Mouse (Mus musculus) adrenal gland, adult 18-20 months (tissue): Measurements from ENCODE around the gene Elovl6. TPM values are rescaled to one million over a fixed set of nuclear protein-coding genes. Genes with fewer than 3 reads are reported as not detected.

Source experiments
- DNase-seq, 2 experiments: peaks; one replicate each; pipeline ENCODE4 v3.0.0; 2021 to 2022; ENCODE audit warnings: low spot score in 2 of 2
- total RNA-seq, 2 experiments: library from RNA; stranded (reverse); gene quantifications; 1 replicate in 1 of 2; 2 replicates in 1 of 2; pipeline ENCODE4 v1.2.3; 2021

The Elovl6 gene
- total RNA-seq, 2 experiments from 2014 or later: 124 to 187 TPM

GRCm38 (mm10) chr3:129564852-129565251 lies 32.7 kb downstream of the Elovl6 start:
- no peak for DNase-seq

DNA sequence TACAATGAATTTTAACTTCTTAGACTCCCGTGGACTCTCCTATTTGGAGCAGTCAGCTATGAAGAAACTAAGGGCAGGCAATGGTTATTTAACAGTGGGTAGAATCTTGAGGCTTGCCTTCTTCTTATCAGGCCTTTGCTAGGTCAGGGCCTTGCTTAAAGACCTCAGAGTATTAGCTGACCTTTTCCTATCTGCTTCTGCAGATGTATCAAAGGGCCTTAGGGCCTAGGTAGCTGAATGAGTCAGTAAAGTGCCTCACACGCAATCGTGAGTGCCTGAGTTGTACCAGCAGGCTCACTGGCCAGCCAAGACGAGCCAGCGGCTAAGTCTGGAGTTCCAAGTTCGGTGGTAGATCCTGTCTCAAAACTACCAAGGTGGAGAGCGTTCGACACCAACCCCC lies 33.3 kb downstream of the Elovl6 start:
- DNase-seq: no peak

DNA sequence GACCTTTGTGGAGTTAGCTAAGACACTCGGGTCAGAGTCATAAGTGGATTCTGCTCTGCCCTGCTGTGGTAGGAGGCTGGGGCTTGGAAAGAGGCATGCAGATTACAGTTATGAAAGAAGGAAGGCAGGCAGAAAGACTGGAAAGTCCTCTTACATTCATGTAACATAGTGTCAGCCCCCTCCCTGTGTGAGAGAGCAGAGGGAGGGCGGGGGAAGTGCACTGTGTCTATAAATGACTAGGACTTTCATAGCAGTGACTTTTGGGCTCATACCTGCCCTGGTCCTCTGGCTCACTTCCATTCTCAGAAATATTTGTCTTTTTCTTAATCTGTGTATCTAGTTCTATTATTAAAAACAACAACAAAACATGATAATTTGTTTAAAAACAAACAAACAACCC lies 33.9 kb downstream of the Elovl6 start:
- DNase-seq: no peak

DNA sequence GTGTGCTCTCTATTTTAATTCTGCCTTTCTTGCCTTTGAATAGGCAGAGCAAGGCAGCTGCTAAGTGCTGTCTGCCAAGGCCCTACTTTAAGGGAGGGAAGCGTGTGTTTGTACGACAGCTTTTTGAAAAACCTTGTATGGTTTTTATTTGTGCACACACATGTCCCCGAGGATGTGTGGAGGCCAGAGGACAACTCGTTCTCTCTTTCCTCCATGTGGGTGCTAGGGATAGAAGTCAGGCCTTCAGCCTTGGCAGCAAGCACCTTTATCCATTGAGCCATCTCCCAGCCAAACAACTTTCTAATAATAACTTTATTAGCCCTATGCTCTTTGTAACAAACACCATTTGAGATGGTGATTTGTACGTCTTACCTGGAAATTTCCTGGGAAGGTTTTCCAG lies 34.7 kb downstream of the Elovl6 start:
- DNase-seq: no peak

GRCm38 (mm10) chr3:129568506-129568905 lies 36.4 kb downstream of the Elovl6 start:
- DNase-seq: no peak

DNA sequence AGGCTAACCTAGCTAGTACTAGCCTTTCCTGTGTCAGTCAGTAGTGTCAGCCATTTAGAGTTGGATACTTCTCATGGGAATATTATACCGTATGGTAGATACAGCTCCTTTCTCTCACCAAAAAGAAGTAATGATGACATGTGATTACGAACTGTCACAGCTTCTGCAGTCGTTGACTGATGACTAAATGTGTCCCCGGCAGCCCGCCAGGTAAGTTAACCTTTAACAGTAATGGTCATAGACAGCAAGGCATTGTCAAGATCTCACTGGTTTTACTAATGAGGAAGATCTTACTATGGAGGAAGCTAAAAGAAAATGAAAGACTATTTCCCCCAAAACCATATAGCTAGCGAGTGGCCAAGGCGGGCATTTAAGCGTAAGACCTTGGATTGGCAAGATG lies 38.8 kb downstream of the Elovl6 start:
- no peak for DNase-seq

DNA sequence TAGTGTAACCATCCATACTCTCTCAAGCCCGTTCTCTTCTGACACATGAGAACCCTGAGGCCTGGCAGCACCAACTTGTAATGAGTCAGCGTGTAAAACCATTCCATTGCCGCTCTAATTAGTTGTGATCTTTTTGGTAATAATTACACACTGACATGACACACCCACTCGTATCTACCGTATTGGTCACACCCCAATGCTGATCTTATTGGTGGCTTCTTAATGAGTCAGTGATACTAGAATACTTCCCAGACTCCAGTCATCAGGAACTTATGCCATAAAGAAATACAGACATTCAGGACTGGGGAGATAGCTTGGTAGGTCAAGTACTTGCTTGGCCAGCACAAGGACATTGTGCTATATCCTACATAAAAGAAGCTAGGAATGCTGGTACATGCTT lies 39.5 kb downstream of the Elovl6 start:
- DNase-seq: no peak

- no peak for DNase-seq
These were observed 40.8 kb downstream of the Elovl6 start for GRCm38 (mm10) chr3:129572959-129573358.

GRCm38 (mm10) chr3:129573609-129574008 lies 41.5 kb downstream of the Elovl6 start:
- no peak for DNase-seq

- DNase-seq: no peak
These were observed 42.9 kb downstream of the Elovl6 start for GRCm38 (mm10) chr3:129575086-129575485.

DNA sequence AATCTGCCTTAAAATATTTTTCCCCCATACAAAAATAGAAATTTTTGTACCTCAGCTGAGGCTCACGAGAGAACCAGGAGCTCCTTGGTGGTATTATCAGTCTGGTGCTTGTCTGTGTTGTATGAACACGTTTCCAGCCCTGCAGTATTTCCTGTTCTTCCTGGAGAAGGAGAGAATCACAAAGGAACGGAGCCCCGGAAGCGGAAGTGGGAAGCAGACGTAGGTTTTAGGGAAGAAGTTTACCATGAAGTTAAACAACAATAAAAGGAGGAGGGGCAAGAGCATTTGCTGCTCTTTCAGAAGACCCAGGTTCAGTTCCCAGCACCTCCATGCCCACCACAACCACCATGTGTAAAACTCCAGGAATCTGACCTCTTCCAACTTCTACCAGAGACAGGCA lies 44.4 kb downstream of the Elovl6 start:
- DNase-seq: no peak

- peak in 1 of 2 experiments; percentile 29 for DNase-seq
These were observed 46.8 kb downstream of the Elovl6 start for GRCm38 (mm10) chr3:129578741-129579475.

- DNase-seq: no peak
These were observed 48.9 kb downstream of the Elovl6 start for GRCm38 (mm10) chr3:129581024-129581423.

DNA sequence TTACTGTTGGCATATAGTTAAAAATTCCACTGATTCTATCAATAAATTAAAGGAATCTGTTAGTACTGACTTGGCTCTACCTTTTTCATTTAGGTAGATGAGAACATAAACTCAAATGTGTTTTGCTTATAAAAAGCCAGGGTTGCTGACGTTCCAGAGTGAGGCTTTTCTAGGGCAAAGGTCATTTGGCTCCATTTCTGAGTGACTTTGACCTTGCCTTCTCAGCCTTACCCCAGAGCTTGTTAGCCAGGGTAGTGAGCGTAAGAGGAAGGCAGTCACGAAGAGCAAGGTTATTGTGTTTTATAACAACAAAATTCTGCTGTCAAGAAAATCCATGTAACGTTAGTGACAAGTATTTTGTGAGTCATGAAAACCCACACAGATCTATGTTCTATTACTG lies 50.3 kb downstream of the Elovl6 start:
- no peak for DNase-seq

DNA sequence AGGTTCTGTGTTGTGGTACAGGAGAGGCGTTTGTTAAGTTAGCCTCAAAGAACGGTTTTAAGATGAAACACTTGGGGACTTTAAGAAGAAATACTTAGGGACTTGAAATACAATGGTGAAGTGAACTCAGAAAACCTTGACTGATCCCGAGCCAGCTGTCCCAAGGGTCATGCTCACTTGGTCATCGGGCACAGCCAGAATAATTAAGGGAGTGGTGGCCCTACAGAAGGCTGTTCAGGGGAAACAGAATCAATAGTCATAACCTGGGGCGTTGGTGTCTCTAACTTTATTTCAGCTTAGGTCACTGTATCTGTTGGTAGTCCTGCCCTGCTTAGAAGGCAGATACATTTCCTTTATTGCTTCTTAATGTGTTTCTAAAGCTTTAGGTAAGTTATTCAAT lies 51.1 kb downstream of the Elovl6 start:
- no peak for DNase-seq

DNA sequence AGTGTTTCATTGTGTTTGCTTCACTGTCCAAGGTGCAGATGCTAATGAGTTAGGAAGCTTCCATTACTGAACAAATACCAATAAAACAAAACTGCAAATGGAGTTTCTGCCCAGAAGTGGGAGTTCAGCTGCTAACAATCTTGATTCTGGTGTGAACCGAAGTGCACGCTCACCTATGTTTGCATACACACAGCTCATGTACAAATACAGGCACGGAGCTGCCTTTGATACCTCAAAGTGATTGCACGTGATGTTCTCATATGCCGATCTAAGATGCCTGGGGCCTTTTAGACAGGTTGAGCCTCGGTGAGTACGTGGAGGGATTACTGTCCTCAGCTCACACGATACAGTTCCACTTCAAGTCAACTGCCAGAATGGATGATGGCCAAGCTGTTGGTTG lies 55.8 kb downstream of the Elovl6 start:
- no peak for DNase-seq

DNA sequence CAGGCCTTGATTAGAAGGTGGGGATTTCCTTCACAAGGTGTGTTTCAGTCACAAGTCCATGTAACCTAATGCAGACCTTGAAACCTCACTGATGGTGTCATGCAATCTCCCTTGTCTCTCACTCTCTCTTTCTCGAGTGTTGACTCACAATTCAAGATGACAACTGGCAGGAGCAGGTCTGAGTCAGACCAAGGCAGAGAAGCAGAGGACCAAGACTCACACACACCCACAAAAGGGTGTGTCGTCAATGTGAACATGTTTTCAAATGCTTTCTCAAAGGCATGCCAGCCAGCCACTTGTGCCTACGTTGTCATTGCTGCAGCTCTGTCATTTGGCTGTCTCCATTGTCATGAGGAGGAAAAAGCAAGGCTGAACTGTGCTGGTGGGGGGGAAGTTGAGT lies 56.6 kb downstream of the Elovl6 start:
- DNase-seq: no peak

- no peak for DNase-seq
These were observed 57.5 kb downstream of the Elovl6 start for GRCm38 (mm10) chr3:129589705-129590104.

DNA sequence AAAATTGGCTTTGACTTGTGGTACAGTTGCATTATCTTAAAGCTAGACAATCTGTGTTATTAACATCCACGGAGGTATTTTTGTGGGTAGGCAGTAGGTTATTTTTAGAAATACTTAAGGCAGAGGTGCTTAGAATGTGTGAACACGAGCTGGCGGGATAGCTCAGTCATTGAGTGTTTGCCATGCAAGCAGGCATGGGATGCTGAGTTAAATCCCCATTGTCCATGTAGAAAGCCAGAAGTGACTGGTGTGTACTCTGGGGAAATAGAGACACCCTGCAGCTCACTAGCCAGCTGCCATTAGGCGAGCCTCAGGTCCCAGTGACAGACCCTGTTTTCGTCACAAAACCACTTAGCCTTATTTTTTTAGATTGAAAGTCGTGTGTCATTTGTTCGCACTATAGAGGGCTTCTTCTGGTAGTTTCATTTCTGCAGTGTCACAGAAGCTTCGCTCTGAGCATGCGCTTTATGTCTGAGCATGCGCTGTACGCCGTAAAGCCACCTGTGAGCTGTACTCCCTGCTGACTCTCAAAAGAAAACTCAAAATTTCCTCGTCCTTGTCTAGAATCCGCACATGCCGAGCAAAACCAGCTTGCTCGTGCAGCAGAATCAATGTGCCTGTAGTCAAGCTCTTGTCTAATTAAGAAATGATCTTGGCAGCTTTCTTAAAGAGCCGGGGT lies 58.5 kb downstream of the Elovl6 start:
- DNase-seq: no peak

- DNase-seq: no peak
These were observed 59.1 kb downstream of the Elovl6 start for GRCm38 (mm10) chr3:129591251-129591650.

- DNase-seq: no peak
These were observed 59.6 kb downstream of the Elovl6 start for GRCm38 (mm10) chr3:129591761-129592160.

DNA sequence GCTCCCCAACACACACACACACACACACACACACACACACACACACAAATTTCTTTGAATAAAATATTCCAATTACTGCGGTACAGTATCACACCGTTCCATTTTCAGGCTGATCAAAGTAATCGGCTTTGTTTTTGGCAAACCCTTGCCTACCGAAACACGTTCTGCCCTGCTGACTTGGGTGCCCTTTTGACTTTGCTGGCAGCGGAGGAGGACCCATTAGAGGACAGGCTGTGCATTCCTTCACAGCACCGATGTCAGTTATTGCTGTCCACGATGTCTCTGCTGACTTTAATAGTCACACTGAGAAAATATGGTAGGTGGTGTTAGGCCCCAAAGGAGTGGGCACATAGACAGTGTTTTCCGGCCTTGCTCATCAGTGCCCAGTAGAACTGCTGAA lies 60.8 kb downstream of the Elovl6 start:
- no peak for DNase-seq

GRCm38 (mm10) chr3:129593735-129594134 lies 61.6 kb downstream of the Elovl6 start:
- DNase-seq: no peak
